Mouse (Mus musculus): Measurements from ENCODE around the gene Dcn. TPM values are rescaled to one million over a fixed set of nuclear protein-coding genes. Genes with fewer than 3 reads are reported as not detected.

The Dcn gene
- total and polyA plus RNA-seq, 3 experiments = 385 to 442 (median 401) TPM

DNA sequence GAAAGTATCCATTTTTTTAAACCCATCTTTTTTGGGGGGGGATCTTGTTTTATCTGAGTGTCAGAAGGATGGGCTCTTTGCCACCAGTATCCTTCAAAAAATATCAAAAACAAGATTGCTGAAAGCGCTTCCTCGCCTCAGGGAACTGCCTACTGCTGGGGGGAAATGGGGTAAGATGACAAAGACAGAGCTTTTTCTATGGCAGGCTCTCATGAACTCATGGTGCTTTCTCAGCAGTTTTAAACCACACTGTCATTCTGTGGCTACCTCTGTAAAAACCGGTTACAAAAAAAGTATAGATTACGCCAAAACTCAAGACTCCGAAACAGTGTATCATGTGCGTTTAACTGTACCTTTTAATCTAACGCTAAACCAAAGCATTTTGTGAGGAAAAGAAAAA is 22.4 kb upstream of the Dcn start:
- Histone ChIP-seq H3K79me2 (replicated peaks; ENCODE audit: control insufficient read depth, insufficient read depth, low read length) (no peaks in the 10 kb centered on the region), H3K27me3 (ENCODE audit: control insufficient read depth, insufficient read depth, low read length) (no peaks in the 10 kb centered on the region), H3K4me1 (ENCODE audit: control insufficient read depth, insufficient read depth, low read length) (no peaks in the 10 kb centered on the region), H3K9ac (ENCODE audit: low read depth, low read length) (no peak overlapping the region), H3K36me3 (ENCODE audit: control insufficient read depth, insufficient read depth, low read length) (no peaks in the 10 kb centered on the region), H3K4me3 (no peak overlapping the region), H3K27ac (no peak overlapping the region)
- 84% methylated on average over 7 of the region's 7 CpGs for WGBS
- intact Hi-C loops (cut with DNase I) = no loop called here
- TF ChIP-seq POLR2A (IDR thresholded peaks at IDR 0.05; ENCODE audit: insufficient read depth, low read depth, low read length) (no peak), EP300 (IDR thresholded peaks at IDR 0.05; ENCODE audit: insufficient read depth, low read depth, low read length) (no peak), CTCF (IDR thresholded peaks at IDR 0.05) (no peak)
- DNase-seq = no peak

GRCm38 (mm10) chr10:97466818-97467217 is 12.6 kb upstream of the Dcn start:
- DNase-seq = no peak
- no peaks in the 10 kb centered on the region; the same call in 1 of the 2 replicates for H3K4me1 ChIP-seq (ENCODE audit: control insufficient read depth, insufficient read depth, low read length)
- WGBS = 38% methylated on average over 3 of the region's 3 CpGs
- H3K27me3 ChIP-seq (ENCODE audit: control insufficient read depth, insufficient read depth, low read length) = no peaks in the 10 kb centered on the region
- H3K36me3 ChIP-seq (ENCODE audit: control insufficient read depth, insufficient read depth, low read length) = no peaks in the 10 kb centered on the region
- no peak overlapping the region for H3K9ac ChIP-seq (ENCODE audit: low read depth, low read length)
- TF ChIP-seq EP300 (IDR thresholded peaks at IDR 0.05; ENCODE audit: insufficient read depth, low read depth, low read length) (no peak), CTCF (IDR thresholded peaks at IDR 0.05) (no peak), POLR2A (IDR thresholded peaks at IDR 0.05; ENCODE audit: insufficient read depth, low read depth, low read length) (no peak)
- no peak overlapping the region for H3K4me3 ChIP-seq
- intact Hi-C loops (cut with DNase I) = no loop called here
- H3K79me2 ChIP-seq (replicated peaks; ENCODE audit: control insufficient read depth, insufficient read depth, low read length) = no peaks in the 10 kb centered on the region
- H3K27ac ChIP-seq = no peak overlapping the region

DNA sequence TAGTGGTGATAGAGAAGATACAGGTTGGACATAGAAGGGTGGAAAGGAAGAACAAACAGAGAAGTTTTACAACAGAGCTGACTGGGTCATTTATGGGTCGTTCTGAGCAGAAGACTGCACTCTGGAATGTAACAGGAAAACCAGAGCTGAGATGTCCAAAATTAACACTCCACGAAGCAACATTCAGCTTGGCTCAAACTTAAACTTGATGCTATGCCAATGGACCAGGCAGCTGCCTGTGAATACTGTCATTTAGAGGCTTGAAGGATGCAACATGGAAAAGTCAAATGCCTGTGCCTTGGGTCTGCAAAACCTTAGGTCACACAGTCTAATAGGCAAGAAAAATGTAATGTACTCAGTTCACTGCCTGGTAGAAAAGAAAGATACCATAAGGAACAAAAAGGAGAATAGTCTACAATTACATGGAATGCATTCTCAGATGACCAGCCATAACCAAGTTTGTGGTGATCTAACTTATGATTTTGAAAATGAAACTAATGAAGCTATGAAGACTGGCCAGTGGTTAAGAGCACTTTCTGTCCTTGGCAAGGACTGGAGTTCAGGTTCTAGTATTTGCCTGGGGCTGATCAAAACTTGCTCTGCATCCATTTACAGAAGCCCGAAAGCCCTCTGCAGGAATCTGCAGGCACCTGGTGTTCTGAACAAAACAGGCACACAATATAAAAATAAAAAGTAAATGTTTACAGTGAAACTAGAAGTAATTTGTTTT is 9.8 kb upstream of the Dcn start:
- Histone ChIP-seq H3K79me2 (replicated peaks; ENCODE audit: control insufficient read depth, insufficient read depth, low read length) (no peaks in the 10 kb centered on the region), H3K27ac (peak overlapping the region; percentile 52), H3K4me3 (no peak overlapping the region), H3K9ac (ENCODE audit: low read depth, low read length) (no peak overlapping the region), H3K4me1 (ENCODE audit: control insufficient read depth, insufficient read depth, low read length) (no peaks in the 10 kb centered on the region; the same call in 1 of the 2 replicates), H3K27me3 (ENCODE audit: control insufficient read depth, insufficient read depth, low read length) (no peaks in the 10 kb centered on the region), H3K36me3 (ENCODE audit: control insufficient read depth, insufficient read depth, low read length) (no peaks in the 10 kb centered on the region)
- intact Hi-C loops (cut with DNase I) = no loop called here
- WGBS = 35% methylated on average over 3 of the region's 3 CpGs
- TF ChIP-seq CTCF (IDR thresholded peaks at IDR 0.05) (no peak), POLR2A (IDR thresholded peaks at IDR 0.05; ENCODE audit: insufficient read depth, low read depth, low read length) (0 out of 2 replicates have a peak, but pooled peaks have one; percentile 14)
- peak; percentile 25 to 46 for DNase-seq

DNA sequence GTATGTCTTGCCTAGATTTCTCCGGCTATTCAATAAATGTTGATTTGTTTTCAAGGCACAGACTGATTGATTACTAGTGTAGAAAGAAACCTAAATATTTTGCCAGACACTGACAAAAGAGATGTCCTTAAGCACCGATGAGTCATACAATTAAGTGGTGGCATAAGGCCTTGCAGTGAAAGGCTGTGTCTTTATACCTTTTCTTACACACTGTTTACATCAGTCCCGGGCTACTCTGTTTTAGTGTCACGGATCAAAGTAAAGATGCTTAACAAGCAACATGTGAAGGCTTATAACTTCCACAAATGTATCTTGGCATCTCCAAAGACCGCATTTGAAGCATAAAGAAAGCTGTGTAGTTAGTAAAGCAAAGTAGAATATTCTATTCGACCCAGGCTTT is 3.9 kb upstream of the Dcn start:
- Histone ChIP-seq H3K79me2 (replicated peaks; ENCODE audit: control insufficient read depth, insufficient read depth, low read length) (no peaks in the 10 kb centered on the region), H3K36me3 (ENCODE audit: control insufficient read depth, insufficient read depth, low read length) (no peaks in the 10 kb centered on the region), H3K9ac (ENCODE audit: low read depth, low read length) (no peak overlapping the region), H3K4me3 (no peak overlapping the region), H3K27ac (no peak overlapping the region), H3K4me1 (ENCODE audit: control insufficient read depth, insufficient read depth, low read length) (no peaks in the 10 kb centered on the region; the same call in none of the 2 replicates), H3K27me3 (ENCODE audit: control insufficient read depth, insufficient read depth, low read length) (no peaks in the 10 kb centered on the region)
- intact Hi-C loops (cut with DNase I) = no loop called here
- TF ChIP-seq POLR2A (IDR thresholded peaks at IDR 0.05; ENCODE audit: insufficient read depth, low read depth, low read length) = no peak
- no peak for TF ChIP-seq CTCF (IDR thresholded peaks at IDR 0.05)
- no peak for TF ChIP-seq EP300 (IDR thresholded peaks at IDR 0.05; ENCODE audit: insufficient read depth, low read depth, low read length)
- no peak for DNase-seq
- 82% methylated on average over 6 of the region's 6 CpGs for WGBS

DNA sequence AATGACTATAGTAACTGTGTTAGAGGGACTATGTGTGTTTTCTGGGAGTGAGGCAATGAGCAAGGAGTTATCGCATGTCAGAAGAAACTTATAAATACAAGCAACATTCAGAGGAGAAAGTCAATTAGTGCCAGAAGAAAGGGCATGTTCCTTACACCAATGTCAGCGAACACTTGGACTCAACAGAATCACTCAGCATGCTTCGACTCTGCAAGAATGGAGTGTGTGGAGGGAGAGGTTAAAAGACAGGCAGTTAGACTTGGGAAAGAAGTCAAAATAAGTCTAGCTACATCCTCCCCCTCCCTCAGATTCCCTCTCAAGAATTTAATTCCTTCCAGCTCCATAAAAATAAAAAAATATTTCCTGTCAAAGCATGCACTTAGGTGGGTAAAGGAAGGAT is 1.1 kb upstream of the Dcn start:
- intact Hi-C loops (cut with DNase I) = no loop called here
- TF ChIP-seq EP300 (IDR thresholded peaks at IDR 0.05; ENCODE audit: insufficient read depth, low read depth, low read length) = no peak
- TF ChIP-seq POLR2A (IDR thresholded peaks at IDR 0.05; ENCODE audit: insufficient read depth, low read depth, low read length) = no peak
- TF ChIP-seq CTCF (IDR thresholded peaks at IDR 0.05) = no peak
- Histone ChIP-seq H3K4me1 (ENCODE audit: control insufficient read depth, insufficient read depth, low read length) (no peaks in the 10 kb centered on the region; the same call in 1 of the 2 replicates), H3K79me2 (replicated peaks; ENCODE audit: control insufficient read depth, insufficient read depth, low read length) (no peaks in the 10 kb centered on the region), H3K36me3 (ENCODE audit: control insufficient read depth, insufficient read depth, low read length) (no peaks in the 10 kb centered on the region), H3K27me3 (ENCODE audit: control insufficient read depth, insufficient read depth, low read length) (no peaks in the 10 kb centered on the region), H3K4me3 (no peak overlapping the region), H3K9ac (ENCODE audit: low read depth, low read length) (no peak overlapping the region), H3K27ac (peak overlapping the region; percentile 63)
- DNase-seq = no peak
- WGBS = 75% methylated on average over 3 of the region's 3 CpGs

- no peak for DNase-seq
- H3K9ac ChIP-seq (ENCODE audit: low read depth, low read length) = peak overlapping the region; percentile 55; the same call in 1 of the 2 replicates
- intact Hi-C loops (cut with DNase I) = loop anchor here (10.0 kb wide), 1 partner anchor 97 kb away; no protein-coding TSS in a partner anchor
- no peaks in the 10 kb centered on the region for H3K36me3 ChIP-seq (ENCODE audit: control insufficient read depth, insufficient read depth, low read length)
- peak overlapping the region; percentile 63 for H3K27ac ChIP-seq
- no peaks in the 10 kb centered on the region; the same call in 1 of the 2 replicates for H3K4me1 ChIP-seq (ENCODE audit: control insufficient read depth, insufficient read depth, low read length)
- no peaks in the 10 kb centered on the region for H3K27me3 ChIP-seq (ENCODE audit: control insufficient read depth, insufficient read depth, low read length)
- WGBS = 78% methylated on average over 5 of the region's 5 CpGs
- H3K79me2 ChIP-seq (replicated peaks; ENCODE audit: control insufficient read depth, insufficient read depth, low read length) = no peaks in the 10 kb centered on the region
- TF ChIP-seq EP300 (IDR thresholded peaks at IDR 0.05; ENCODE audit: insufficient read depth, low read depth, low read length) (no peak), POLR2A (IDR thresholded peaks at IDR 0.05; ENCODE audit: insufficient read depth, low read depth, low read length) (peak; percentile 49; the same call in 1 of the 2 replicates), CTCF (IDR thresholded peaks at IDR 0.05) (no peak)
- peak overlapping the region; percentile 26; the same call in 1 of the 2 replicates for H3K4me3 ChIP-seq
Observed at GRCm38 (mm10) chr10:97482150-97482549, 2.7 kb downstream of the Dcn start.

Measured in heart, adult 2 months (tissue).